Mouse (Mus musculus) spleen, adult 10 weeks (tissue): Measurements from ENCODE around the gene Vpreb3. TPM values are rescaled to one million over a fixed set of nuclear protein-coding genes. Genes with fewer than 3 reads are reported as not detected.

ENCODE experiments used
- polyA plus RNA-seq: library from polyadenylated mRNA; stranded (reverse); fragments of 350-450 nt; fragmentation: Illumina TruSeq; extraction: RNeasy Lipid Tissue Mini Kit (QIAGEN cat#74804); gene quantifications from one replicate; pipeline ENCODE4 v1.2.3, GENCODE M21; 2015; ENCODE audit warnings: low replicate concordance; ENCODE audit not compliant: insufficient read depth

The Vpreb3 gene
- polyA plus RNA-seq: 49.1 TPM

GRCm38 (mm10) chr10:75942736-75943477 lies at the start of gene Vpreb3:
Vpreb3 (plus strand) TSS chr10:75943057.

DNA sequence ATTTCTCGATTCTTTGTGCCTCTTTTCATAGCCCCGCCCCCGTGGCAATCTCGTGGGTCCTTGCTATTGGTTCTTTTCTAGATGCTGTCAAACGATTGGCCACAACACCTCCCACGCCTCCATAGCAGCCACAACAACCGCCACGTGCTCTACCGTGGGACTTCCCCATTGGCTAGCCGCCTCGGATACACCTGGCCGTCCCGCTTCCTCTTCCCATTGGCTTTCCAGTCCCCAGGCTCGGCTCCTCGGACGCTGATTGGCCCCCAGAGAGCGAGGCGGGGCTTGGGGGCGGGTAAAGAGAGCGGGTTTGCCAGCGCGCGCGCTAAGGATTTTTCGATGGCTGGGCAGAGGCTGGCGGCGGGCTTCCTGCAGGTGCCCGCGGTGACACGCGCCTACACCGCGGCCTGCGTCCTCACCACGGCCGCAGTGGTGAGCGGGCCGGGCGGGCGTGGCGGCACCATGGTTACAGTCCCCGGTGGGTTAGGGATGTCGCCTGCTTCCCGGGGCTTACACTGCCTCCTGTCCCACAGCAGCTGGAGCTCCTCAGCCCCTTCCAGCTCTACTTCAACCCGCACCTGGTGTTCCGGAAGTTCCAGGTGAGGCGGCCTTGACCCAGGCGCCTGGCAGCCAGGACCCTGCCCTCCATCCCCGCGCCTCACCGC lies 49.6 kb upstream of the Vpreb3 start, which contains the start of gene Derl3:
Gene Derl3, plus strand, starts transcription at position 325 of the 662 bp plus-strand sequence.

DNA sequence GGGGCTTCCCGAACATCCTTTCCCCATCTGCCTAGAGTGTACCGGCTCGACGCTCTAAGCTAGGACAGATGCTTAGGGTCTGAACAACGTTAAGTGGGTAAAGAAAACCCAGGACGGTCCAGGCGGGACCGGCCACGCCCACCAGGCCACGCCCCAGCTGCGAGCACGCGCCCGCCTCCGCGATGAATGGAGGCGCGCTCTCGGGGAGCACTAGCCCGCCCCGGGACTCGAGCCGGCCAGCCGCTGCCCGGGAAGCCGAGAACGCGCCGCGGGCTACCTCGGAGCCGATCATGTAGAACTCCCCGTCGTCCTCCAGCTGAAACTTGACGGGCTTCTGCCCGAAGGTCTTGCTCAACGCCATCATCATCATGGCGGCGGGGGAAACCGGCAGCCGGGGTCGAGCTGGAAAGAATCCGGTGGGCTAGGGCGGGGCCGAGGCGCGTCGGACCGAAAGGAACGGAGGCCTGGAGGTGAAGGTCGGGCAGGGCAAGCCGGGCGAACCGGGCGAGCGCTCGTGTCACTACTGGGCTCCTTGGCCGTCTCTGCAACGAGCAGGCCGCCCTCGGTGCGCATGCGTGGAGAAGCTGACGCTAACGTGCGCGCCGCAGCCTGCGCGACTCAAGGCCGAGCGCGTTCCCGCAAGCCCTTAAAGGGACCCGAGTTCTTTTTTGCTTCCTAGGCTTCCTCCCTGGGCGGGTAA lies 21.7 kb upstream of the Vpreb3 start, which contains the start of gene Smarcb1:
Gene Smarcb1, minus strand, starts transcription at position 592 of the 700 bp plus-strand sequence.

GRCm38 (mm10) chr10:75932891-75933290 lies 10.0 kb upstream of the Vpreb3 start, which contains the start of gene Chchd10:
Chchd10 (plus strand) TSS chr10:75933130.

GRCm38 (mm10) chr10:75935680-75936541 lies 6.9 kb upstream of the Vpreb3 start, which contains the start of gene Mmp11:
Mmp11 (minus strand) TSS chr10:75936496.

GRCm38 (mm10) chr10:75940520-75940919 lies 2.3 kb upstream of the Vpreb3 start, which contains the start of gene Gm867:
Gm867 (minus strand) TSS chr10:75940672.

GRCm38 (mm10) chr10:75954381-75954811 lies 11.5 kb downstream of the Vpreb3 start, which contains the start of gene Gm5134:
Gm5134 (plus strand) TSS chr10:75954514.

Other genes starting within 250 kb of the Vpreb3 start
- 20.7 TPM for gene Cabin1, start 178.7 kb upstream of the Vpreb3 start, polyA plus RNA-seq
- gene Ddt, start 169.6 kb upstream of the Vpreb3 start, polyA plus RNA-seq: 20.6 TPM
- gene Gm20441, start 162.1 kb upstream of the Vpreb3 start, polyA plus RNA-seq: not detected
- 4.1 TPM for gene Gstt3, start 161.6 kb upstream of the Vpreb3 start, polyA plus RNA-seq
- 12.8 TPM for gene Gstt1, start 144.5 kb upstream of the Vpreb3 start, polyA plus RNA-seq
- not detected for gene Gstt4, start 120.5 kb upstream of the Vpreb3 start, polyA plus RNA-seq
- 22.7 TPM for gene Gstt2, start 105.6 kb upstream of the Vpreb3 start, polyA plus RNA-seq
- gene Mif, start 82.8 kb upstream of the Vpreb3 start, polyA plus RNA-seq: 17.0 TPM
- 9.6 TPM for gene Derl3, start 49.6 kb upstream of the Vpreb3 start, polyA plus RNA-seq
- gene Smarcb1, start 21.4 kb upstream of the Vpreb3 start, polyA plus RNA-seq: 46.5 TPM
- gene Chchd10, start 9.9 kb upstream of the Vpreb3 start, polyA plus RNA-seq: 16.9 TPM
- gene Mmp11, start 6.6 kb upstream of the Vpreb3 start, polyA plus RNA-seq: 2.9 TPM
- 3.4 TPM for gene Gm867, start 2.4 kb upstream of the Vpreb3 start, polyA plus RNA-seq
- gene Gm5134, start 11.5 kb downstream of the Vpreb3 start, polyA plus RNA-seq: 1.8 TPM
- gene Zfp280b, start 89.6 kb downstream of the Vpreb3 start, polyA plus RNA-seq: 17.0 TPM
- gene Slc5a4b, start 167.9 kb downstream of the Vpreb3 start, polyA plus RNA-seq: not detected
- gene Slc5a4a, start 204.4 kb downstream of the Vpreb3 start, polyA plus RNA-seq: not detected